Mouse (Mus musculus) forebrain, embryonic 15.5 days (tissue): ENCODE measurements at regions not wholly inside any gene's neighbourhood (a gene's known extent, or its start where the extent isn't known, plus 50 kb on each side); places are given as distances from the start of the nearest gene placed in this dataset.

ENCODE experiments used
- ATAC-seq: fragments of 200-750 bp; cut with Nextera tagmentation; replicated peaks from 2 replicates; pipeline ENCODE4 v1.8.0; 2017; ENCODE audit warnings: mild to moderate bottlenecking, moderate TSS enrichment, moderate library complexity
- H3K27ac ChIP-seq: fragments of 300-500 bp; sonication (generic); replicated peaks from 2 replicates; pipeline ENCODE4 v1.5.1; 2015; ENCODE audit warnings: mild to moderate bottlenecking, inconsistent platforms
- H3K27me3 ChIP-seq: fragments of 300-500 bp; sonication (generic); 2 replicates; pipeline ENCODE4 v1.6.1; 2015; ENCODE audit warnings: inconsistent platforms
- H3K36me3 ChIP-seq: fragments of 300-500 bp; sonication (generic); 2 replicates; pipeline ENCODE4 v1.6.1; 2015; ENCODE audit warnings: mild to moderate bottlenecking, inconsistent platforms
- H3K4me1 ChIP-seq: fragments of 300-500 bp; sonication (generic); 2 replicates; pipeline ENCODE4 v1.6.1; 2015; ENCODE audit warnings: inconsistent platforms
- H3K4me2 ChIP-seq: fragments of 300-500 bp; sonication (generic); replicated peaks from 2 replicates; pipeline ENCODE4 v1.6.1; 2015; ENCODE audit warnings: mild to moderate bottlenecking, inconsistent platforms
- H3K4me3 ChIP-seq: fragments of 300-500 bp; sonication (generic); 2 replicates; pipeline ENCODE4 v1.5.1; 2015; ENCODE audit warnings: mild to moderate bottlenecking, inconsistent platforms
- H3K9ac ChIP-seq: fragments of 300-500 bp; sonication (generic); replicated peaks from 2 replicates; pipeline ENCODE4 v1.6.1; 2015; ENCODE audit warnings: mild to moderate bottlenecking, inconsistent platforms
- H3K9me3 ChIP-seq: fragments of 300-500 bp; sonication (generic); 2 replicates; pipeline ENCODE4 v1.6.1; 2016; ENCODE audit warnings: inconsistent platforms
- WGBS: fragments of 180-500 bp; shearing (Covaris S2); methylation state at CpG from one replicate; pipeline ENCODE4 v1.1.7; 2015; ENCODE audit warnings: mixed read lengths; 5-methylcytosine and 5-hydroxymethylcytosine counted together

GRCm38 (mm10) chr3:47498016-47498415, 1050.0 kb upstream of the Pabpc4l start:
- ATAC-seq: no peak

DNA sequence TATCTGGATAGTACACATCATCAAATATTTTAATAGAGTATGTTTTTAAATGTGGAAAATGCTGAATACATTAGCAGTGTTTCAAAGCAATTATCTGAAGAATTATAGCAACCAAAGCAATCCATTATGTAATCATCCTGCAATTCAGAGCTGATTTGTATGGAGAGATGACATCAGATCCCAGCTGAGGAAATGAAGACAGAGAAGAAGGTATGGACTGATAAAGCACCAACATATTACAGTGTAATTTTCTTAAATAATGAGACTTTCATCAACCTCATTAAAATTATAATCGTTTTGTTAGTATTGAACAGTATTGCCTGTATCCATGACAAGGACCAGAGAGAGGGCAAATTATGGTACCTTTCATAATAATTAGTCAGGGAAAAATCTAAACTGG, 1023.3 kb upstream of the Pabpc4l start:
- no peak overlapping the region for H3K27ac ChIP-seq
- no peak for ATAC-seq
- WGBS: 69% methylated on average over 1 of the region's 1 CpGs
- H3K9me3 ChIP-seq: no peaks in the 10 kb centered on the region
- no peak overlapping the region for H3K9ac ChIP-seq
- H3K4me3 ChIP-seq: no peak overlapping the region
- no peaks in the 10 kb centered on the region for H3K36me3 ChIP-seq
- no peaks in the 10 kb centered on the region for H3K27me3 ChIP-seq
- H3K4me1 ChIP-seq: no peaks in the 10 kb centered on the region
- H3K4me2 ChIP-seq: no peak overlapping the region

More at GRCm38 (mm10) chr3:47498016-47498415, 1050.0 kb upstream of the Pabpc4l start:
- no peak overlapping the region for H3K27ac ChIP-seq
- H3K9ac ChIP-seq: no peak overlapping the region
- 2% methylated on average over 2 of the region's 2 CpGs for whole genome bisulfite sequencing
- no peaks in the 10 kb centered on the region for H3K36me3 ChIP-seq
- H3K27me3 ChIP-seq: no peaks in the 10 kb centered on the region
- no peaks in the 10 kb centered on the region for H3K9me3 ChIP-seq
- peaks cover 5% of the 10 kb centered on the region; the same call in 1 of the 2 replicates for H3K4me1 ChIP-seq
- H3K4me2 ChIP-seq: no peak overlapping the region
- no peak overlapping the region for H3K4me3 ChIP-seq

GRCm38 (mm10) chr3:47469860-47470259, 1021.8 kb upstream of the Pabpc4l start:
- 46% methylated on average over 2 of the region's 2 CpGs for WGBS
- ATAC-seq: no peak
- no peak overlapping the region for H3K4me3 ChIP-seq
- no peak overlapping the region for H3K4me2 ChIP-seq
- H3K4me1 ChIP-seq: no peaks in the 10 kb centered on the region
- no peaks in the 10 kb centered on the region for H3K9me3 ChIP-seq
- H3K9ac ChIP-seq: no peak overlapping the region
- no peak overlapping the region for H3K27ac ChIP-seq
- no peaks in the 10 kb centered on the region for H3K27me3 ChIP-seq
- H3K36me3 ChIP-seq: no peaks in the 10 kb centered on the region

DNA sequence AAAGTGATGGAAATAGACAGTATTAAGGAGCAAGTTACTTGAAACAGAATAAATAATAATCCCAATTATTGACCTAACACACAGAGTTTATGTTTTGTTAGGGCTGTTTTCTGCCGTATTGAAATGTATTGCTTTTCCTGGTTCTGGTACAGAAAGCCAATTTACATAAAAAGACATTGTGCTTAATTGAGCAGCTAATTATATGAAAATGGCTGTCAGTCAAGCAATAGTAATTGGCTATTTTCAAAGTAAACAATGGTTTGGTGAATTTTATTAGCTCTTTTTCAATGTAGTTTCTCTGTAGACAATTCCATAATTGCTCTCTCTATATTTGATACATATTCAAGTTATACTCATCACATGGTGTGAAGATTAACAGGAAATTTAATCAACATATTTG, 1015.5 kb upstream of the Pabpc4l start:
- H3K4me3 ChIP-seq: no peak overlapping the region
- H3K27ac ChIP-seq: no peak overlapping the region
- no peaks in the 10 kb centered on the region; the same call in 1 of the 2 replicates for H3K4me1 ChIP-seq
- no peaks in the 10 kb centered on the region for H3K9me3 ChIP-seq
- H3K4me2 ChIP-seq: no peak overlapping the region
- 6% methylated on average over 1 of the region's 1 CpGs for WGBS
- H3K36me3 ChIP-seq: no peaks in the 10 kb centered on the region
- no peak overlapping the region for H3K9ac ChIP-seq
- no peak for ATAC-seq
- no peaks in the 10 kb centered on the region for H3K27me3 ChIP-seq

DNA sequence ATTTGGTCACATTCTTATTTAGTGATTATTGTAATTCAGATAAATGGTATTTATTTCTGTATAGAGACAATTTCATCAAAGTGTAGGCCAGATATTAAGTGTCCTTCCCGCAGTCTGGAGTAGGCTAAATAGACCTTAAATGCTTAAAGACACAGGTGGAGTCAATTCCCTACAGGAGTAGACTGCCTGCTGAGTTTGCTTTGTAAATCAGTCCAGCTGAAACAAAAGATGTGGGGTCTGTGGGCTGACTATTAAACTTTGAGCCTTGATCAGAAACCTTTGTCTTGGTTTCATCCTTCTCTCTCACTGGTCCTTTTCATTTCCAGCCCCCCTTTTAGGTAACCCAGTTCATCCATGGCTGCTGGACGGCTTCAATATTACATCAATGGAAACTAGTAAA, 1002.0 kb upstream of the Pabpc4l start:
- H3K4me3 ChIP-seq: no peak overlapping the region
- WGBS: 54% methylated on average over 2 of the region's 2 CpGs
- no peaks in the 10 kb centered on the region for H3K27me3 ChIP-seq

GRCm38 (mm10) chr3:47440403-47440802, 992.4 kb upstream of the Pabpc4l start:
- WGBS: 90% methylated on average over 1 of the region's 1 CpGs
- no peaks in the 10 kb centered on the region for H3K36me3 ChIP-seq
- H3K9ac ChIP-seq: no peak overlapping the region

More for the DNA sequence above, 1002.0 kb upstream of the Pabpc4l start:
- Histone ChIP-seq H3K9ac (no peak overlapping the region), H3K4me1 (no peaks in the 10 kb centered on the region), H3K4me2 (no peak overlapping the region), H3K9me3 (no peaks in the 10 kb centered on the region), H3K27ac (no peak overlapping the region), H3K36me3 (no peaks in the 10 kb centered on the region)
- no peak for ATAC-seq

GRCm38 (mm10) chr3:47435551-47435950, 987.5 kb upstream of the Pabpc4l start:
- no peak overlapping the region for H3K4me3 ChIP-seq
- H3K4me2 ChIP-seq: no peak overlapping the region
- H3K9ac ChIP-seq: no peak overlapping the region
- 29% methylated on average over 2 of the region's 2 CpGs for WGBS
- H3K27ac ChIP-seq: no peak overlapping the region
- no peaks in the 10 kb centered on the region for H3K4me1 ChIP-seq
- H3K27me3 ChIP-seq: no peaks in the 10 kb centered on the region
- no peaks in the 10 kb centered on the region for H3K36me3 ChIP-seq
- H3K9me3 ChIP-seq: no peaks in the 10 kb centered on the region
- ATAC-seq: no peak

More at GRCm38 (mm10) chr3:47440403-47440802, 992.4 kb upstream of the Pabpc4l start:
- Histone ChIP-seq H3K4me3 (no peak overlapping the region), H3K4me1 (no peaks in the 10 kb centered on the region), H3K27me3 (no peaks in the 10 kb centered on the region), H3K4me2 (no peak overlapping the region), H3K27ac (no peak overlapping the region), H3K9me3 (no peaks in the 10 kb centered on the region)
- ATAC-seq: no peak

DNA sequence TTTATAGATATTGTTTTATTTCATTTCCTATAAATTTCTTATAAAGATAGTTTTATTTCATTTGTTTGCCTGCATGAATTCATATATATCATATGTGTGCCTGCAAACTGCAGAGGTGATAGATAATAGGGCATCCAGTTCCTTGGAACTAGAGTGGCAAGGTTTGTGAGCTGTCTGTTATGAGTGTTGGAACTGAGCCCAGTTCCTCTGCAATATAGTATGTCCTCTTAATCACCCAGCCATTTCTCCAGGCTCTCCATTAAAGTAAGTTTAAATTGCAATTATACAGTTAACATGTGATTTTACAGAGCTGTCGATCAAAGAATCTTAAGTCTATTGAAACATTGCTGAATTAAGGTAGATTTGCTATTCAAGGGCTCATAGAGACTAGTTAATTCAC, 976.5 kb upstream of the Pabpc4l start:
- H3K9me3 ChIP-seq: no peaks in the 10 kb centered on the region
- 31% methylated on average over 1 of the region's 1 CpGs for WGBS
- H3K4me1 ChIP-seq: no peaks in the 10 kb centered on the region
- H3K4me3 ChIP-seq: no peak overlapping the region
- H3K4me2 ChIP-seq: no peak overlapping the region
- H3K27ac ChIP-seq: no peak overlapping the region
- no peaks in the 10 kb centered on the region for H3K36me3 ChIP-seq
- no peak overlapping the region for H3K9ac ChIP-seq
- ATAC-seq: peak; percentile 43; the same call in 1 of the 2 replicates
- no peaks in the 10 kb centered on the region for H3K27me3 ChIP-seq
